Mouse (Mus musculus) left cerebral cortex, adult 2 months (tissue): ENCODE measurements around the gene Tuft1. TPM values are rescaled to one million over a fixed set of nuclear protein-coding genes. Genes with fewer than 3 reads are reported as not detected.

Experiments used
- DNase-seq, 2 experiments: peaks; one replicate each; pipeline ENCODE4 v3.0.0; 2021 to 2022; ENCODE audit warnings: low spot score in 2 of 2, mixed read lengths in 1 of 2; ENCODE audit errors: extremely low spot score in 1 of 2
- H3K27ac ChIP-seq: fragments of 200-600 bp; 2 replicates; pipeline ENCODE4 v1.8.1; 2022
- H3K4me3 ChIP-seq: fragments of 200-600 bp; 2 replicates; pipeline ENCODE4 v1.8.1; 2022
- CTCF ChIP-seq: fragments of 200-600 bp; IDR thresholded peaks from 2 replicates; pipeline ENCODE4 v1.8.1; 2022; ENCODE audit warnings: antibody characterized with exemption, mild to moderate bottlenecking, moderate library complexity
- intact Hi-C: fragments of 180-260 bp; cut with DNase I; formaldehyde crosslinking; loops from one replicate; pipeline ENCODE4 v1.15.1; 2025
- total RNA-seq, 2 experiments: library from RNA; stranded (reverse); gene quantifications; 2 replicates each; pipeline ENCODE4 v1.2.3; 2021

Tuft1 gene
- total RNA-seq, 2 experiments from 2014 or later = 1.8 to 1.9 TPM

DNA sequence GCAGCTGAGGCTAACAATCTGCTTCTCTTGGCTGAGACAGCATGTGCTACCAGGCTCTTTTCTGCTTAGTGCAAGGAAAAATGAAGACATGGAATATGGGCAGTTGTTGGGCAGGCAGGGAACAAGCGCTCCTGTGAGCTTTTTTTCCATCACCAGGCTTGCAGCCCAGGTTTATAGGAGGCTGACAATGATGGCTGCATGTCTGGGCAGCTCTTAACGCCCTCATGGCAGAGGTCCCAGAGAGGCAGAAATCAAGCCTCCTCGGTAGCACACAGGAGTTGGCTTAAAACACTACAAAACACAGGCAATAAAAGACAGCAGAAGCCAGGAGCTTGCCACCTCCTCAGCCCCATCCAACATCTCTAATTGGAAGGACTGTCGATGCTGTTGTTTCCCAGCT, 47.3 kb downstream of the Tuft1 start:
- intact Hi-C loops = loop anchor here (10.0 kb wide), 1 partner anchor 113 kb away; no protein-coding TSS in a partner anchor
- Histone ChIP-seq H3K4me3 (no peak overlapping the region), H3K27ac (peak overlapping the region; percentile 30; the same call in 1 of the 2 replicates)
- peak in 1 of 2 experiments; percentile 15 for DNase-seq
- no peak for TF ChIP-seq CTCF

DNA sequence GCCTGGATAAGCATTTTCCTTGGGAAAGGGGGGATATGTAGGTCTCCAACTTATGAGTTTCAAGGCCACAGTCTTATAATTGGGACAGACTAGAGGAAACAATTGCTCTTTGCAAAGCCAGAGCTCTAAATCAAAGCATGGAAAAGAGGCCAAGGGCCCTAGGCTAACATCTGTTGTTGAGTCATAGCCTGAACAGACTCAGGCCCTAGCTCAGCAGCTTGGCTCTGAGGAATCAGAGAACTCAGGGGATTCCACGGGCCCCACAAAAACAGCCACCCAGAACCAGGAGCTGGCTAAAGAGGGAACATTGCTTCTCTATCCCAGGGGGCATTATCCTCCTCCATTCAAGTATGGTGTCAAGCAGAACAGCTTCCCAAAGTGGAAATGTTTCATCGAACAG, 48.1 kb downstream of the Tuft1 start:
- intact Hi-C loops = loop anchor here (10.0 kb wide), 1 partner anchor 114 kb away; no protein-coding TSS in a partner anchor
- no peak overlapping the region for H3K27ac ChIP-seq
- TF ChIP-seq CTCF = no peak
- no peak for DNase-seq
- no peak overlapping the region for H3K4me3 ChIP-seq

DNA sequence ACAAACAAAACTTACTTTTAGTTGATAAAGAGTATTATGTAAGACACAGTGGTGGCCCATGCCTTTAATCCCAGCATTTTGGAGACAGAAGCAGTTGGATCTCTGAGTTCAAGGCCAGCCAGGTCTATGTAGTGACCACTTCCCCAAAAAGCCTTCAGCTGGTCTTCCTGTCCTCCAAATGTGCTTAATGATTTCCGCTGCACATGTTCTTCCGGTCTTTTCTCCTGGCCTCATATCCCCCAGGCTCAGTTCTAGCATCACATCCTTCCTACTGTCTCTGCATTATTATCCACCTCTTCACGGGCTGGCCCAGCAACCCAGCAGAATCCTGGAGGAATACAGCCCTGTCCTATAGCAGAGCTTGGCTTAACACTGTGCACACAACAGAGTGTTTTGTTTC, 49.1 kb downstream of the Tuft1 start:
- DNase-seq = no peak
- Histone ChIP-seq H3K27ac (no peak overlapping the region), H3K4me3 (no peak overlapping the region)
- no peak for TF ChIP-seq CTCF
- intact Hi-C loops = loop anchor here (10.0 kb wide), 1 partner anchor 115 kb away; no protein-coding TSS in a partner anchor

DNA sequence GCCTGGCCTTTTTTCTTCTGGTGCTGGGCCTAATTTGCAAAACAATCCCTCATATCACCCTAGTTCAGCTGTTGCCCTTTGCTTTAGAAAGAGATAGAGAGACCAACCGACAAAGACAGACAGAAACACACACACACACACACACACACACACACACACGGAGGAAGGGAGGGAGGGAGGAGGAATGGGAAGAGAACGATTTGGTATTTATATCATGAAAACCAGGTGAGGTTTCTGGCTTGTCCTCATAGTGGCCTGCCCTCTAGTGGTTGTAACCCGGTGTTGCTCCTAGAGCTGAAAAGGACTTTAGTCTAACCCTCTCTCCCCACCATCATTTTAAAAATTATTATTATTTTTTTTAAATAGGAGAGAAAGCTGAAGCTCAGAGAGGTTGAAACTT, 56.7 kb downstream of the Tuft1 start:
- peak; percentile 35 to 36 for DNase-seq
- Histone ChIP-seq H3K27ac (no peak overlapping the region), H3K4me3 (no peak overlapping the region)
- intact Hi-C loops = loop anchor here (1.0 to 5.0 kb wide), 4 partner anchors 67 to 300 kb away; no protein-coding TSS in a partner anchor
- peak; percentile 75 for TF ChIP-seq CTCF

DNA sequence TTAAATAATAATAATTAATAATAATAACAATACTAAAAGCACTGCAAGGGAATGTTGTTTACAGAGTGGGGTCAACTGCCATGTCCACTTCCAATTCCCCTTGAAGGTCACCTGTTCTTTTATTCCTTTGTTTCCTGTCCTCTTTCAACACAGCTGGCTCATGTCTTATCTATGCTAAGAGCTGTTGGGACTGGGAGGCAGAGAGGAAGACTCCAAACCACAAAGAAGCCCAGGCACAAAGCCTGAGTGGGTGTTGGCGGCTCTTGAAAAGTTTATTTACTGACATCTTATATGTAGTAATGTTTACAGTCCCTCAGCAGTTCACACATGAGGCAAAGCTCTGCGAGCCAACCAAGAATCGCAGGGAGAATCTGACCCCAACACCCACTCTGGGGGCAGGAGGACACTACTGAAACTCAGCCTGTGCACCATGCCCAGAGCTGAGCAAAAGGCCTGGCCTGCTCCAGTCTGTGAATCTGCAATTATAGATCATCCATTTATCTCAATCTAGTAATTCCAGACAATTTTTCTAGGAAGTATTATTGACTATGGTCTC, 61.4 kb downstream of the Tuft1 start:
- Histone ChIP-seq H3K4me3 (no peak overlapping the region), H3K27ac (no peak overlapping the region)
- DNase-seq = no peak
- intact Hi-C loops = no loop called here
- TF ChIP-seq CTCF = no peak

DNA sequence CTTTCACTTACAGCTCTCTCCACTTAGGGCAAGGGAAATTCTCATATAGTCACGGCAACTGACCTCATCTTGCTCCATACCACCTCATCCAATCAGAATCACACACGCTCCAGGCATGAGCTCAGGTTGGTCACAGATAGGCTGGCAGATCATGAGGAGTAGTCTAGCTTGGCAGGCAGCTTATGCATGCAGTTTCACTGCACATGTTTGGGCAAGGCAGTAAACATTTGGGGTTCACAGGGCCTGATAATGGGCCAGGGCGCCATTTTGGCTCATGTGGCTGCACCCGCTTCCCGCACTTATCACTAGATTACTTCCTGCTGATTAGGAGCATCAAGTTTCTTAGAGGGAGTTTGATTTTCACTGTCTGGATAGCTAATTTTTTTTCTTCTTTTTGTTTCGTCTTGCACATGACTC, 62.8 kb downstream of the Tuft1 start:
- intact Hi-C loops = no loop called here
- no peak for TF ChIP-seq CTCF
- DNase-seq = no peak
- no peak overlapping the region for H3K27ac ChIP-seq
- H3K4me3 ChIP-seq = no peak overlapping the region

DNA sequence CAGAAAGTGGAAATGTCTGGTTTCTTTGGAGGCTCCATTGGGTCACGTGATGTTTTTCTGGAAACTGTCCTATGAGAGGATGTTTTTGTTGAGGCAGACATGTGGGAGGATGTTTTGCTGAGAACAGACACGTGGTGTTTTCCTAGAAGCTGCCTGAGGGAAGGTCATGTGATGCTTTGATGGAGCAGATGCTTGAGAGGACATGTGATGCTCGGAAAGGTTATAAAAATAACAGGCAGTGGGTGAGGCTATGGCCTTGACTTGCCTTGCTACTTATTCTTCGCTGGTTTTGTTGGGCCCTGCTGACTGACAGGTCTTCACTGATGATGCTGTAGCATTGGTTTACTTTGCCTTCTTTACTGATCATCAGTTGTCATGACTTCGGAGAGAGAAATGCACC, 67.6 kb downstream of the Tuft1 start:
- H3K4me3 ChIP-seq = no peak overlapping the region
- no peak for DNase-seq
- TF ChIP-seq CTCF = no peak
- intact Hi-C loops = no loop called here
- H3K27ac ChIP-seq = no peak overlapping the region

DNA sequence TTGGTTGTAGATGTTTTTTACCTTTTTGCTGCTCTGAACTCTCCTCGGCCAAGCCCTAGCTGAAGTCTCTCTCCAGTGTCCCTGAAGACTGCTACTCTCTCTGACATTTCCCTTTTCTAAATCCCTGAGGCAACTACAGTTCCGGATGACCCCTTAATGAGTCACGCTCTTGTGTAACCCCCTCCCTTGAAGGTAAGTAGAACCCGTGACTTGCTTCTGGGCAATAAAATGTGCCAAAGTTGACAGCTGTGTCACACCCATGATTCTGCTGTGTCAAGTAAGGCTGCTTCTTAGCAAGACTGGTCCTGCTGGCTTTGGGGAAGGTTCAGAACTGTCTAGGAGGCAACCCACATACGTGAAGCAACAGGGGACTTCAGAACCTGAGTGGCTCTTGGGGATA, 70.7 kb downstream of the Tuft1 start:
- no peak for TF ChIP-seq CTCF
- H3K4me3 ChIP-seq = no peak overlapping the region
- H3K27ac ChIP-seq = no peak overlapping the region
- DNase-seq = no peak
- intact Hi-C loops = no loop called here

DNA sequence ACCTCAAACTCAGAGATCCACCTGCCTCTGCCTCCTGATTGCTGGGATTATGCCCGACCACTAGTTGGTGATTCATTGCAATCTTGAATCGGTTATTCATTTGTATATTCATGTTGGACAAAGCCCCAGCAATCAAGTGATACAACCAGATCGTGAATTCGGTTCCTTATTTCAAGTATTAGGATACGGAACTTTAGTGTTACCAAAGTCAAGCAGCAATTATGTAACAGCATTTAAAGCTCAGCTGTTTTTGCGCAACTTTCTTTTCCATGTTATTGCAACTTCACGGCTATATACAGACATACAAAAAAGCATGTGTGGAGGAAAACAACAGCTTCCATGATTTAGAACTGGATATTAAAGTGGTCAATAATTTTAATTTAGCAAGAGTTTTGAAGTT, 75.7 kb downstream of the Tuft1 start:
- no peak for TF ChIP-seq CTCF
- peak overlapping the region; percentile 98 for H3K27ac ChIP-seq
- no peak for DNase-seq
- H3K4me3 ChIP-seq = peak overlapping the region; percentile 97
- intact Hi-C loops = loop anchor here (2.0 to 5.0 kb wide), 3 partner anchors 126 to 254 kb away; partner anchors contain the start of genes Mrpl9, Oaz3 and Pogz

DNA sequence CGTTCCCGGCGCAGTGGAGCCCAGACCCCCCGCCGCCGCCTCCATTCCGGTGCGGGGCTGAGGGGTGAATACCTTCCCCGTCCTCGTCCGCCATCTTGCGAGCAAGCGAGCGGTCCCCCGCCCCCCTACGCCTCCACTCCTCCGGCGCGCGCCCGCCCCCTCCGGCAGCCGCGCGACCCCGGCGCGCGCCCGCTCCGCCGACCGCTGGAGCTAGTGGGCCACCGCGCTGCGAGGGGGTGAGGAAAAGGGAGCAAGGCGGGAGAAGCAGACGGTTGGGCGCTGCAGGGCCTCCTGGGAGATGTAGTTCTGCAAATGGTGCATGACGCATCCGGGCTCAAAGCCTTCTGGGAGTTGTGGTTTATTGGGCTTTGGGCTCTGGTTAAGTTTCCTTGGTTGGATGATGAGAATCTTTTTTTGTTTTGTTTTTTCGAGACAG, 76.2 kb downstream of the Tuft1 start, which contains the start of gene Snx27:
Gene Snx27 (minus strand): TSS at position 261 of the 436 bp plus-strand sequence.
- intact Hi-C loops = loop anchor here (2.0 to 5.0 kb wide), 3 partner anchors 125 to 255 kb away; partner anchors contain the start of genes Mrpl9, Oaz3 and Pogz
- H3K4me3 ChIP-seq = peak within 1 kb of the TSS; percentile 97
- no peak; the same call in 1 of the 2 replicates for TF ChIP-seq CTCF

DNA sequence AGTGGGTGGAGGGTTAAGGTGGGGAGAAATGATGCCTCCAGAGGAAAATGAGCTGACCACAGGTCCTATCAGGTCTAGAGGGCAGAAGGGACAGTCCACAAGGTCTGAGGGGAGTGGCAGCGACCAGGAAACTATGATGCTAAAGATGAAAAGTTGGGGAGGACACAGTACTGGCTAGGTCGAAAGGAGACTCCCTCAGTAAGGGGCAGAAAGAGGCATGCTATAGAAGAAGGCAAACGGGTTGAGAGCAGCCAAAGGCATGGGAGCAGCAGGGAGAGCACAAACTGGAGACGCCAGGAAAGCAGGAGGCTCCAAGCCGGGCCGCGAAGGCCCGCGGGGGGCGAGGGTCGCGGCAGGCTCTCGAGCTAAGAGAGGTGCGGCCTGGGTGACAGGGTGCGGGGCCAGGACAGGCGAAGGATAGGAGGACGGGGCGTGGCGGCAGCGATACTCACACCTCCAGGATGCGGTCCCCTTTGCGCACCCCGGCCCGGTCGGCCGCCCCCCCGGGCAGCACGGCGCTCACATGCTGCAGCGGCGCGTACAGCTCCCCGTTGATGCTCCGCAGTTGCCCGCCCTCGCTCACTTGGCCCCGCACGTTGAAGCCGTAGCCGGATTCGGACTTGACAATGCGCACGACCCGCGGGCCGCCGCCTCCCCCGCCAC, 76.7 kb downstream of the Tuft1 start:
- peak overlapping the region; percentile 98 for H3K27ac ChIP-seq
- intact Hi-C loops = loop anchor here (2.0 to 5.0 kb wide), 3 partner anchors 125 to 255 kb away; partner anchors contain the start of genes Mrpl9, Oaz3 and Pogz
- no peak for DNase-seq
- H3K4me3 ChIP-seq = peak overlapping the region; percentile 97
- TF ChIP-seq CTCF = no peak

More for the DNA sequence above, 76.2 kb downstream of the Tuft1 start, which contains the start of gene Snx27:
- peak; percentile 83 to 91 for DNase-seq
- H3K27ac ChIP-seq = peak within 1 kb of the TSS; percentile 98
